Mouse (Mus musculus): ENCODE data around the gene Gm42791. TPM values are rescaled to one million over a fixed set of nuclear protein-coding genes. Genes with fewer than 3 reads are reported as not detected.

The Gm42791 gene
- polyA plus RNA-seq, 1 experiment = 8.4 TPM

GRCm38 (mm10) chr5:148866571-148866970, 128.4 kb downstream of the Gm42791 start:
- Histone ChIP-seq H3K27ac (ENCODE audit: control insufficient read depth, insufficient read depth, low read depth, low read length, poor library complexity) (peak overlapping the region; percentile 54), H3K4me1 (ENCODE audit: control insufficient read depth, insufficient read depth, low read length) (peaks cover 1% of the 10 kb centered on the region; the same call in 1 of the 2 replicates), H3K4me3 (replicated peaks; ENCODE audit: control insufficient read depth, low read depth, low read length) (no peak overlapping the region)
- TF ChIP-seq CTCF (IDR thresholded peaks at IDR 0.05; ENCODE audit: control insufficient read depth, insufficient read depth, low read length) (no peak), POLR2A (IDR thresholded peaks at IDR 0.05; ENCODE audit: borderline replicate concordance, control insufficient read depth, low read depth, low read length) (no peak)
- 15% methylated on average over 10 of the region's 10 CpGs for WGBS

- no peak overlapping the region for H3K4me3 ChIP-seq (replicated peaks; ENCODE audit: control insufficient read depth, low read depth, low read length)
- H3K4me1 ChIP-seq (ENCODE audit: control insufficient read depth, insufficient read depth, low read length) = peaks cover 1% of the 10 kb centered on the region; the same call in 1 of the 2 replicates
- no peak overlapping the region for H3K27ac ChIP-seq (ENCODE audit: control insufficient read depth, insufficient read depth, low read depth, low read length, poor library complexity)
- 88% methylated on average over 6 of the region's 6 CpGs for WGBS
- no peak for TF ChIP-seq CTCF (IDR thresholded peaks at IDR 0.05; ENCODE audit: control insufficient read depth, insufficient read depth, low read length)
- no peak for TF ChIP-seq POLR2A (IDR thresholded peaks at IDR 0.05; ENCODE audit: borderline replicate concordance, control insufficient read depth, low read depth, low read length)
These were observed 131.5 kb downstream of the Gm42791 start for GRCm38 (mm10) chr5:148863409-148863808.

DNA sequence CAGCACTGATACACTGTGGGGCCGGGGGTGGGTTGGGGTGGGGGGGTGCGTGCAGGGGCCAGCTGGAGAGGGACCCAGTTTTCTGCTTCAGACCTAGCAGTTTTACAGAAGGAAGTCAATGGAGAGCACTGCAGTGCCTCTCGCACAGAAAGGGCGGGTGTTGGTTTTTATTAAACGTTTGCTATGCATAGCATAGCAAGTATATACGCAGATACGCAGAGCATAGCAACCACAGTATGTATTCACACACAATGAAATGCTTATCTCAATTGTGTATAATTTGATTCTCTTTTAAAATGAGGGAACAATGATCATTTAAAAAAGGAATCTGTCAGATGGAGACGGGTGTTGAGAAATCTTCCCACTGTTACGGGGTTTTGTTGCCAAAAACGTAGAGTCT, 132.1 kb downstream of the Gm42791 start:
- no peak for TF ChIP-seq CTCF (IDR thresholded peaks at IDR 0.05; ENCODE audit: control insufficient read depth, insufficient read depth, low read length)
- no peak for TF ChIP-seq POLR2A (IDR thresholded peaks at IDR 0.05; ENCODE audit: borderline replicate concordance, control insufficient read depth, low read depth, low read length)
- no peak overlapping the region for H3K4me3 ChIP-seq (replicated peaks; ENCODE audit: control insufficient read depth, low read depth, low read length)
- 60% methylated on average over 10 of the region's 10 CpGs for WGBS
- H3K27ac ChIP-seq (ENCODE audit: control insufficient read depth, insufficient read depth, low read depth, low read length, poor library complexity) = no peak overlapping the region
- no peaks in the 10 kb centered on the region for H3K4me1 ChIP-seq (ENCODE audit: control insufficient read depth, insufficient read depth, low read length)

GRCm38 (mm10) chr5:148862136-148862535, 132.8 kb downstream of the Gm42791 start:
- 31% methylated on average over 8 of the region's 8 CpGs for WGBS
- Histone ChIP-seq H3K4me3 (replicated peaks; ENCODE audit: control insufficient read depth, low read depth, low read length) (no peak overlapping the region), H3K4me1 (ENCODE audit: control insufficient read depth, insufficient read depth, low read length) (no peaks in the 10 kb centered on the region), H3K27ac (ENCODE audit: control insufficient read depth, insufficient read depth, low read depth, low read length, poor library complexity) (no peak overlapping the region)
- no peak for TF ChIP-seq CTCF (IDR thresholded peaks at IDR 0.05; ENCODE audit: control insufficient read depth, insufficient read depth, low read length)
- no peak for TF ChIP-seq POLR2A (IDR thresholded peaks at IDR 0.05; ENCODE audit: borderline replicate concordance, control insufficient read depth, low read depth, low read length)

GRCm38 (mm10) chr5:148857522-148857921, 137.4 kb downstream of the Gm42791 start:
- H3K4me1 ChIP-seq (ENCODE audit: control insufficient read depth, insufficient read depth, low read length) = no peaks in the 10 kb centered on the region
- 75% methylated on average over 3 of the region's 3 CpGs for WGBS
- TF ChIP-seq POLR2A (IDR thresholded peaks at IDR 0.05; ENCODE audit: borderline replicate concordance, control insufficient read depth, low read depth, low read length) (no peak), CTCF (IDR thresholded peaks at IDR 0.05; ENCODE audit: control insufficient read depth, insufficient read depth, low read length) (no peak)
- no peak overlapping the region for H3K4me3 ChIP-seq (replicated peaks; ENCODE audit: control insufficient read depth, low read depth, low read length)
- H3K27ac ChIP-seq (ENCODE audit: control insufficient read depth, insufficient read depth, low read depth, low read length, poor library complexity) = no peak overlapping the region

- 81% methylated on average over 8 of the region's 8 CpGs for WGBS
- TF ChIP-seq POLR2A (IDR thresholded peaks at IDR 0.05; ENCODE audit: borderline replicate concordance, control insufficient read depth, low read depth, low read length) (no peak), CTCF (IDR thresholded peaks at IDR 0.05; ENCODE audit: control insufficient read depth, insufficient read depth, low read length) (no peak)
- no peaks in the 10 kb centered on the region for H3K4me1 ChIP-seq (ENCODE audit: control insufficient read depth, insufficient read depth, low read length)
- H3K4me3 ChIP-seq (replicated peaks; ENCODE audit: control insufficient read depth, low read depth, low read length) = no peak overlapping the region
- no peak overlapping the region for H3K27ac ChIP-seq (ENCODE audit: control insufficient read depth, insufficient read depth, low read depth, low read length, poor library complexity)
These were observed 139.9 kb downstream of the Gm42791 start for GRCm38 (mm10) chr5:148855047-148855446.

- no peaks in the 10 kb centered on the region for H3K4me1 ChIP-seq (ENCODE audit: control insufficient read depth, insufficient read depth, low read length)
- H3K4me3 ChIP-seq (replicated peaks; ENCODE audit: control insufficient read depth, low read depth, low read length) = no peak overlapping the region
- H3K27ac ChIP-seq (ENCODE audit: control insufficient read depth, insufficient read depth, low read depth, low read length, poor library complexity) = no peak overlapping the region
- TF ChIP-seq POLR2A (IDR thresholded peaks at IDR 0.05; ENCODE audit: borderline replicate concordance, control insufficient read depth, low read depth, low read length) (no peak), CTCF (IDR thresholded peaks at IDR 0.05; ENCODE audit: control insufficient read depth, insufficient read depth, low read length) (no peak)
- 69% methylated on average over 5 of the region's 5 CpGs for WGBS
These were observed 140.8 kb downstream of the Gm42791 start for GRCm38 (mm10) chr5:148854166-148854565.

DNA sequence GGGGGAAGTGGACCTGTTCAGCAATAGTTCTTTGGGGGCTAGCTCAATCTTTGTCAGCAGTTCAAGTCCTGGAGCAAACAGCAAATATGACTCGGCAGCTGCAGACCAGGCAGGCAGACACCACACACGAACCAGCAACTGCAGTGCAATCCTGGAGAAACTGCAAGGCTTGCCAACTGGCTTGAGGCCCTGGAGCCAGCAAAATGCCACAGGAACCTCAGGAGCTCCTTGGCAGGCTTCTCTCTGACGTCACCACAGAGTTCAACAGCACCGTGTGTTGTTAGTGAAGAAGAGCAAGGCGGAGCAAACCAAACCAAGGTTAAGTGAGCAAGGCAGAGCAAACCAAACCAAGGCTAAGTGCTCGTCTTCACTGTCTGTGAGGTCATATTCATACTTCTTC, 145.4 kb downstream of the Gm42791 start:
- Histone ChIP-seq H3K27ac (ENCODE audit: control insufficient read depth, insufficient read depth, low read depth, low read length, poor library complexity) (no peak overlapping the region), H3K4me1 (ENCODE audit: control insufficient read depth, insufficient read depth, low read length) (no peaks in the 10 kb centered on the region), H3K4me3 (replicated peaks; ENCODE audit: control insufficient read depth, low read depth, low read length) (no peak overlapping the region)
- no peak for TF ChIP-seq CTCF (IDR thresholded peaks at IDR 0.05; ENCODE audit: control insufficient read depth, insufficient read depth, low read length)
- TF ChIP-seq POLR2A (IDR thresholded peaks at IDR 0.05; ENCODE audit: borderline replicate concordance, control insufficient read depth, low read depth, low read length) = no peak
- WGBS = 79% methylated on average over 6 of the region's 6 CpGs

DNA sequence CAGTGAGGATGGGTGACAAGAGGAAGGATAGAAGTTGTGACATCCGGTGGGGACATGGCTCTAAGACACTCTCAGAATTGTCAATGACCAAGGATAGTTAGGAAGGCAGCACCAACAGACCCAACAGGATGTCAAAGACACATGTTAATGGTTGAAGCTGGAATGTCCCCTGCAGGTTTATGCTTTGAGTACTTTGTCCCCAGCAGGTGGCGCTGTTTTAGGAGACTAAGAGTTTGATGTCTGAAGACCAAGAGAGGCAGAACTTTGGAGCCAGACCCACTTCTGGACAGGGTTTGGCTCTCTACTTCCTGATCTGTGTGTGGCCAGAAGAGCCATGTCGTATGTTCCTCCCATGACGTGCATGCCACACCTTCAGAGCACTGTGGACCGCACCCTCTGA, 147.9 kb downstream of the Gm42791 start:
- no peak for TF ChIP-seq CTCF (IDR thresholded peaks at IDR 0.05; ENCODE audit: control insufficient read depth, insufficient read depth, low read length)
- no peak for TF ChIP-seq POLR2A (IDR thresholded peaks at IDR 0.05; ENCODE audit: borderline replicate concordance, control insufficient read depth, low read depth, low read length)
- 89% methylated on average over 5 of the region's 5 CpGs for WGBS
- H3K27ac ChIP-seq (ENCODE audit: control insufficient read depth, insufficient read depth, low read depth, low read length, poor library complexity) = no peak overlapping the region
- no peaks in the 10 kb centered on the region for H3K4me1 ChIP-seq (ENCODE audit: control insufficient read depth, insufficient read depth, low read length)
- no peak overlapping the region for H3K4me3 ChIP-seq (replicated peaks; ENCODE audit: control insufficient read depth, low read depth, low read length)

Other genes with a start within 250 kb of the Gm42791 start
- 10.1 and 11.1 TPM in 2 replicates for gene Katnal1, start 65.8 kb downstream of the Gm42791 start, polyA plus RNA-seq (2011; ENCODE audit: insufficient read depth, insufficient read length, low replicate concordance, missing spikeins)
- gene Uspl1, start 189.2 kb upstream of the Gm42791 start, polyA plus RNA-seq (2011; ENCODE audit: insufficient read depth, insufficient read length, low replicate concordance, missing spikeins) = 20.2 and 26.5 TPM in 2 replicates
- gene Hmgb1, start 189.3 kb upstream of the Gm42791 start, polyA plus RNA-seq (2011; ENCODE audit: insufficient read depth, insufficient read length, low replicate concordance, missing spikeins) = 231 and 248 TPM in 2 replicates

All from bone marrow, adult 2 months (tissue).